20 mouse cellular contexts compared by ENCODE assay signal in the genomic region with DNA sequence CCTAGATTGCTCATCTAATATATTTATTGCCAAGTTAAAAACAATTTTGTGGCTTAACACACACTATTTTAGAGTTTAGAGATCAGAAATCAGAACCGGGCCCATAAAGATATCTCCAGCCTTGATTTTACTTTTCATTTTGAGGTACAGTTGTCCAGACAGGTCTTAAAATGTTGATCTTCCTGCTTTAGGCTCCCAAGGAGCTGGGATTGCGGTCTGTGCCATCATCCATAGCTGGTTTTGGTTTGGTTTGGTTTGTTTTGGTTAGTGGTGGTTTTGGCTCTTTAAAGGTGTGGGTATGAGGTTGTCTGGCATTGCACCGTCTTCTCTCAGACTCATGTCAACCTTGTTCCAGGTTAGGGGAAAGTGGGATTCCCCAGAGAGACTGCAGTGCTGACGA.
DNase-seq lines count a peak whose midpoint lies in the region; ATAC-seq and TF ChIP-seq lines count a peak whose summit lies in the region.
"Had no signal": no experiment of that assay in that cellular context is flagged by ENCODE, and none has a peak within 500 bp of the region (broad histone marks: within the 10 kb centered on the region; RNA-seq: fewer than 3 reads in every experiment).

No protein-coding gene starts in this region.

- WGBS in limb, embryonic 12.5 days = 74% methylated on average over 4 of the region's 4 CpGs
- 88% methylated on average over 4 of the region's 4 CpGs for WGBS in limb, embryonic 10.5 days
- 82% methylated on average over 4 of the region's 4 CpGs for WGBS in stomach, embryonic 14.5 days

- H3K9ac ChIP-seq in limb, embryonic 12.5 days (replicated peaks) = no peak overlapping the region
- H3K9ac ChIP-seq in stomach, embryonic 14.5 days (replicated peaks; ENCODE audit: low read depth, low read length) = no peak overlapping the region
- H3K9ac ChIP-seq: heart, embryonic 13.5 days; liver, embryonic 15.5 days; midbrain, embryonic 12.5 days; neural tube, embryonic 13.5 days; stomach, embryonic 15.5 days had no signal

- H3K27ac ChIP-seq in gastrocnemius, adult 2 months = no peak overlapping the region
- H3K27ac ChIP-seq in limb, embryonic 12.5 days = peak overlapping the region; percentile 23; the same call in 1 of the 2 replicates
- no peak overlapping the region for H3K27ac ChIP-seq in limb, embryonic 10.5 days
- peak overlapping the region; percentile 35; the same call in 1 of the 2 replicates for H3K27ac ChIP-seq in stomach, embryonic 14.5 days (ENCODE audit: low read length)
- H3K27ac ChIP-seq: heart, adult 2 months; liver, embryonic 15.5 days; midbrain, embryonic 12.5 days; neural tube, embryonic 13.5 days had no signal

- TF ChIP-seq CTCF in gastrocnemius, adult 2 months (IDR thresholded peaks at IDR 0.05) = no peak

- H3K36me3 ChIP-seq in limb, embryonic 12.5 days = no peaks in the 10 kb centered on the region
- no peaks in the 10 kb centered on the region for H3K36me3 ChIP-seq in limb, embryonic 10.5 days
- no peaks in the 10 kb centered on the region for H3K36me3 ChIP-seq in stomach, embryonic 14.5 days (ENCODE audit: control insufficient read depth, insufficient read depth, low read length)
- H3K36me3 ChIP-seq: heart, embryonic 13.5 days; liver, embryonic 15.5 days; midbrain, embryonic 12.5 days; neural tube, embryonic 13.5 days; stomach, embryonic 15.5 days had no signal

- intact Hi-C loops in gastrocnemius, adult 2 months (cut with DNase I) = no loop called here

- H3K4me2 ChIP-seq in limb, embryonic 12.5 days = no peak overlapping the region
- no peak overlapping the region for H3K4me2 ChIP-seq in stomach, embryonic 14.5 days (replicated peaks; ENCODE audit: low read depth, low read length)
- H3K4me2 ChIP-seq: liver, embryonic 15.5 days had no signal

- H3K4me1 ChIP-seq in limb, embryonic 12.5 days (replicated peaks) = peaks cover 19% of the 10 kb centered on the region
- peaks cover 22% of the 10 kb centered on the region for H3K4me1 ChIP-seq in limb, embryonic 10.5 days
- peaks cover 16% of the 10 kb centered on the region; the same call in 1 of the 2 replicates for H3K4me1 ChIP-seq in stomach, embryonic 14.5 days (ENCODE audit: control insufficient read depth, insufficient read depth, low read length)
- H3K4me1 ChIP-seq: liver, embryonic 15.5 days had no signal

- DNase-seq in gastrocnemius, adult 2 months = no peak
- no peak for DNase-seq in gastrocnemius, adult 8-10 months (ENCODE audit: low spot score in 2 of 2)
- DNase-seq in limb, embryonic 10.5 days (ENCODE audit: low spot score) = no peak
- DNase-seq in 3134 (ENCODE audit: extremely low read depth, insufficient read length, low spot score) = peak; percentile 29
- DNase-seq in testis, postnatal 14 days (ENCODE audit: low spot score) = no peak
- DNase-seq: adrenal gland, postnatal 36 days; cerebellum, adult 18-20 months; cerebellum, postnatal 10 days; layer of hippocampus, adult 9-11 months; thymus, adult 2 months; thymus, postnatal 4 days had no signal

- peaks cover 6% of the 10 kb centered on the region; the same call in 1 of the 2 replicates for H3K9me3 ChIP-seq in limb, embryonic 12.5 days
- no peaks in the 10 kb centered on the region for H3K9me3 ChIP-seq in limb, embryonic 10.5 days (replicated peaks)
- peaks cover 2% of the 10 kb centered on the region; the same call in 1 of the 2 replicates for H3K9me3 ChIP-seq in stomach, embryonic 14.5 days (ENCODE audit: control insufficient read depth, low read depth, low read length)
- H3K9me3 ChIP-seq: liver, embryonic 15.5 days; neural tube, embryonic 13.5 days; stomach, embryonic 15.5 days had no signal

- H3K4me3 ChIP-seq in gastrocnemius, adult 2 months = peak overlapping the region; percentile 39
- no peak overlapping the region for H3K4me3 ChIP-seq in limb, embryonic 12.5 days (replicated peaks)
- H3K4me3 ChIP-seq in limb, embryonic 10.5 days = no peak overlapping the region
- no peak overlapping the region for H3K4me3 ChIP-seq in stomach, embryonic 14.5 days (ENCODE audit: low read depth, low read length)
- H3K4me3 ChIP-seq: heart, adult 2 months; liver, embryonic 15.5 days; megakaryocyte, embryonic 14.5 days; midbrain, embryonic 12.5 days; neural tube, embryonic 13.5 days; stomach, embryonic 15.5 days had no signal

- ATAC-seq in limb, embryonic 12.5 days (ENCODE audit: insufficient number of reproducible peaks, insufficient read depth, low FRiP score, low TSS enrichment, low read depth) = no peak
- ATAC-seq in stomach, embryonic 14.5 days (ENCODE audit: insufficient number of reproducible peaks, insufficient read depth, low FRiP score, low read depth) = no peak

- H3K27me3 ChIP-seq in limb, embryonic 12.5 days = no peaks in the 10 kb centered on the region
- no peaks in the 10 kb centered on the region for H3K27me3 ChIP-seq in limb, embryonic 10.5 days (ENCODE audit: low read depth, poor library complexity, severe bottlenecking)
- H3K27me3 ChIP-seq in stomach, embryonic 14.5 days (ENCODE audit: control insufficient read depth, insufficient read depth, low read length) = no peaks in the 10 kb centered on the region
- H3K27me3 ChIP-seq: heart, embryonic 13.5 days; liver, embryonic 15.5 days; neural tube, embryonic 13.5 days; stomach, embryonic 15.5 days had no signal

Comparison
In these comparisons a context has a peak if more than half of its experiments do, and no peak if none do; other contexts are left out.
1. H3K27ac ChIP-seq: peak in limb, embryonic 12.5 days (single experiment) and stomach, embryonic 14.5 days (single experiment); none in gastrocnemius, adult 2 months (single experiment) and limb, embryonic 10.5 days (single experiment).